Mouse (Mus musculus): ENCODE data around the gene Dzip3.
A peak's percentile ranks its signal among the peaks of the same experiment; 100 is the strongest.

Gene Dzip3

DNA sequence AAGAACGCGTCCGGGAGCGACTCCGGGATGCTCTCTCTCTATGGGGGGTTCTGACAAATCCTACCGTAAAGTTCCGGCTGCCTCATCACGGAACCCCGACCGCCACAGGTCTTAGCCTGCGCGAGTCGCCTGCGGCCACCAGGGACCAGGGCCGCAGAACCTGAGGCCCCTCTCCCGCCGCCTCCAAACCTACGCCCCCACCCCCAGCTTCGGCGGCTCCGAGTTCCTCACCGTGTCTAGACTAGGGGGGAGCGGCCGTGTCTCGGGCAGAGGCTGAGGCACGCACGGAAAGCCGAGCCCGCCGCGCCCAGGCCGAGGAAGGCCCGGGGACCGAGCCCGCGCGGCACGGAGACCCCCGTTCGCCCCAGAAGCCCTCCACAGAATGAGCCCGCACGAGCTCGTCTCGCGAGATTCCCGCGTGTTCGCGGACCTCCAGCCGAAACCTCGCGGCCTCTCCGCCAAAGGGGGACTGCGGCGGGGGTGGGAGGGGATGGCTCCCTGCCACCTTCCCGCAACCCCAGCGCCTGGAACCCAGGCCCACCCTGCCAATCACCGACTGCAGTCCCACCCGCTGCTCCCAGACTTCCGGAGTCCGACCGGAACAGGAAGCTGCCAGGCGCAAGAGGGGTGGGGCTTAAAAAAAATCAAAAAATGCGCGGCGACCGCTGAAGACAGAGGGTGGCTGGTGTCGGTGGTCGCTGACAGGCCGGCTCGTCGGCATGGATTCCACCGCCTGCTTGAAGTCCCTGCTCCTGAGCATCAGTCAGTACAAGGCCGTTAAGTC, at the start of gene Dzip3, which contains the start of gene Cip2a:
TSS of gene Dzip3 (minus strand) at position 607 of the 784 bp plus-strand sequence.
TSS of gene Cip2a (plus strand) at position 627 of the 784 bp plus-strand sequence.
- DNase-seq (ENCODE audit: low spot score) = peak; percentile 94

DNA sequence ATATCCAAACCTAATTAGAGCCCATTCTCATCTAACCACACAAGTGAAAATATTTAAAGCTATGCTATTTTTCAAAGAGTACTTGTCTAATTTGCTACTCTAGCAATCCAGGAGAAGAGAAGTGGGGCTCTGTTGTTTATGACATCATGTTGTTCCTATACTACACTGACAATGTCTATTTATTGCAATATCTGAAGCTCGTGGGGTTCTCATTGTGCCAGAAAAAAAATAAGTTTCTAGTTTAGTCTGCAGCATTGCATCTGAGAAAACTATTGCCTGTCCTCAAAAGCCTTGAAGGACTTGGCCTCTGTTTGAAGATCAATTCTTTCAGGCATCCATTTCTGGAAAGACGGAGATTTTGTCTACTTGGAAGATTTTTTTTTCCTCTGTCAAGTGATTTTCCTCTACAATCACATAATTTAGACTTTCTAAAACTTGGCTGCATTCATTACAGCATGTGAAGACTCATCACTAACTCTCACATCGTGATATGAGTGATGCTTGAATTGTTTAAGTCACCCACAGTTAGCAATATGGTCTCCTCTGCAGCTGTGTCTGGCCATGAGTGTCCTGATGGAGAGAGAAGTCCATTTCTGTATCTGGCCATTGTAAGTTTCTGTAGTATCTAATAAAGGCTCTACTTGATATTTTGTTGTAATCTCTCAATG, 46.7 kb upstream of the Dzip3 start:
- DNase-seq (ENCODE audit: low spot score) = no peak

GRCm38 (mm10) chr16:49037771-49038170, 43.8 kb upstream of the Dzip3 start:
- DNase-seq (ENCODE audit: low spot score) = no peak

- no peak for DNase-seq (ENCODE audit: low spot score)
These were observed 41.9 kb upstream of the Dzip3 start for GRCm38 (mm10) chr16:49035852-49036251.

DNA sequence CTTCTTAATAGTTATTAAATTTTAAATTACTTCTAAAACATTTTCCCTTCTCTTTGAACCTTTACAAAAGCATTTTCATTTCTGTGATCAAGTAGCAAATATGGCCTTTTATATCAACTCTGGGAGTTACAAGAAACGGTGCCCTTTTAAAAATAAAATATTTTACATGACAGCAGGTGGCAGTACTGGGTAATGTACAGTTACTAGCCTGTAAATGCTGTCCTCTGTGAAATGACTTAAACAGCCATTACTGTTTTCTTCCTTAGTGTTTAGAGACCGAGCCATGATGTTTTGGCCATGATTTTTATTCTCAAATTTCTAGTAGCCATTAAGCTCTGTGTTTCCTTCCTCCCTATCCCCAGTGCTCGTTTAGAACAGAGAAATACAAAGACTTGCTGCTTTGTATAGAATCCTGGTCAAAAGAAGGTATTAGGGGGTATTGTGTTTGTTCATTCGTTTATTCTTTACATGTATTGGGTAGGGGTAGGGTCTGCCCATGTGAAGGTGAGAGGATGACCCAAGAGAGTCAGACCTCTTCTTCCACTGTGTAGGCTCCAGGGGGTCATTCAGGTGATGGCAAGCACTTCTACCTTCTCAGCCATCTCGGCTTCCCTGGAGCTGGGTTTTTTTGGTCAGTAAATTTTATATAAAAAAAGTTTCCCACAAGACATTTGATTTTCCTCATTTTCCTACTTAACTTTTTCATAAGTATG, 22.8 kb upstream of the Dzip3 start:
- peak; percentile 28 for DNase-seq (ENCODE audit: low spot score)

GRCm38 (mm10) chr16:49004151-49004550, 10.2 kb upstream of the Dzip3 start:
- DNase-seq (ENCODE audit: low spot score) = no peak

DNA sequence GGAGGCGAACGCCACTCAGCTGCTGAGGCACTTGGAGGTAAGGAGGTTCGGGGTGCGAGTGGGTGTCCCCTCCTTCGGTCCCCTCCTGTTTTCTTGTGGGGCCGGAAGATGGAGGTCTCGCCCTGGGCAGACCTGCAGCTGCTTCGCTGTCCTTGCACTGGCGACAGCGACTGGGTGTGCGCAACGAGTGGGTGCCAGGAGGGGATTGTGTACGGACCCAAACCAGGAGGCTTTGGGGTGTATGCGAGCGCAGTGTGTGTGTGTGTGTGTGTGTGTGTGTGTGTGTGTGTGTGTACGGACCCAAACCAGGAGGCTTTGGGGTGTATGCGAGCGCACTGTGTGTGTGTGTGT, 353 bp upstream of the Dzip3 start:
- no peak for DNase-seq (ENCODE audit: low spot score)

- DNase-seq (ENCODE audit: low spot score) = no peak
These were observed 770 bp downstream of the Dzip3 start for GRCm38 (mm10) chr16:48993231-48993558.

- peak; percentile 28 for DNase-seq (ENCODE audit: low spot score)
These were observed 1.3 kb downstream of the Dzip3 start for GRCm38 (mm10) chr16:48992437-48993230.

DNA sequence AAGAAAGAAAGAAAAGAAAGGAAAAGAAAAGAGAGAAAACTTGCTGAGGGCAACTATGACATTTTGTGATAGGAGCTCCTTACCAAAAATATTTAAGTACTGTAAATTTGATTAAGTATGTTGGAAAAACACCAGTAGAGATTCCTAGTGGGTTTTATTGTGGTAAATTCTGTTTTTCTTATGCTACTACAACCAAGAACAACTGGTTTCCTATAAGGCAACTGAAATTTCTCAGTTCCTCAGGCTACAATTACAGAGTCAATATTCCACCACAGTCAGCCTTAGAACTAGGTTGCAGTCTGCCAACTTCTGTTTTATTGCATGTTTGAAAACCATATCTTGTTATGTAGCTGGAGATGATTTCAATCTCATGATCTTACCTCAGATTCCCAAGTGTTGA, 4.3 kb downstream of the Dzip3 start:
- no peak for DNase-seq (ENCODE audit: low spot score)

GRCm38 (mm10) chr16:48985034-48985627, 8.8 kb downstream of the Dzip3 start:
- no peak for DNase-seq (ENCODE audit: low spot score)

DNA sequence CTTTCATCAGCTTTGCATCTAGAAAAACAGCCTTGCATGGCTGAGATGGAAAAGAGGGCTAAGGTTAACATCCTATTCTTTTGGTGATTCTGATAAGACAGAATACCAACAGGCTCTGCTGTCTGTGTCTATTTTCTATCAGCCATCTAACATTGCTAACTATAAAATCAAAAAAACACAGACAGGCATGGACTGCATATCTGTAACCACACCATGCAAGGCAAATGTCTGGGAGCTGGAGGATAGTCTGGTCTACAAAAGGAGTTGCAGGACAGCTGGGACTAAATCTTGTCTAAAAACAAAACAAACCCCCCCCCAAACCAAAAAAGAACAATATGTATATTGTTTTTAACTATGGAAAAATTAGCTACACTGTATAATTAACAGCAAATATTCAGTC, 14.0 kb downstream of the Dzip3 start:
- DNase-seq (ENCODE audit: low spot score) = no peak

DNA sequence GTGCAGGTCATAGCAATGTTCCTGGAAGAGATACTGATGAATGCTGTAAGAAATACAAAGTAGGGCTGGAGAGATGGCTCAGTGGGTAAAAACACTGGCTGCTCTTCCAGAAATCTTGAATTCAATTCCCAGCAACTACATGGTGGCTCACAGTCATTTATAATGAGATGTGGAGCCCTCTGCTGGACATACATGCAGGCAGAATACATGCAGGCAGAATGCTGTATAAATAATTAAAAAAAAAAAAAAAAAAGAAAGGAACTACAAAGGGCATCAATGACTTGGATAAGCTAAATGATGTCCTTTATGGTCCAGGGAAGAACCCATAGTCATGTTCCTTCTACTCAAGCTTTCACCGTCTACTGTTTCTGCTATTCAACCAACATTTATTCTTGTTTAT, 20.4 kb downstream of the Dzip3 start:
- DNase-seq (ENCODE audit: low spot score) = no peak

DNA sequence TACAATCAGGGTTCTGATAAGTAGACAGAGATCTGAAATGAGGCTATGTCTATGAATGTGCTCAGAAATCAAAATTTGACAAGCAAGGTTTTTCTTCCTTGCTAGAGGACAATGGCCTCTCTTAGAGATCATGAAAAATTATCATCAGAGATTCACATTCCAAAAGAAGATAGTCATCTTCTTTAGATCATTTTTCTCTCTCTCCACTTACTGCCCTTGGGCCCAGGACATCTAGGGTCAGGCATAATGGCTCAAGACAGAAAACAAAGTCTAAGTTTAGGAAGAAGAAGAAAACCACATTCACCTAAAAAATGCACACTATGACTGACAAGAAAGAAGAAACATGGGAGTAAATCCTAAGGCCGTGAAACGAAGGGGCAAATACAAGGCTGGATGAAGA, 21.0 kb downstream of the Dzip3 start:
- no peak for DNase-seq (ENCODE audit: low spot score)

- peak; percentile 14 for DNase-seq (ENCODE audit: low spot score)
These were observed 52.2 kb downstream of the Dzip3 start for GRCm38 (mm10) chr16:48941805-48942204.

- no peak for DNase-seq (ENCODE audit: low spot score)
These were observed 70.2 kb downstream of the Dzip3 start for GRCm38 (mm10) chr16:48923724-48924123.

- DNase-seq (ENCODE audit: low spot score) = no peak
These were observed 80.8 kb downstream of the Dzip3 start for GRCm38 (mm10) chr16:48913206-48913605.

- DNase-seq (ENCODE audit: low spot score) = no peak
These were observed 82.8 kb downstream of the Dzip3 start for GRCm38 (mm10) chr16:48911184-48911583.

- no peak for DNase-seq (ENCODE audit: low spot score)
These were observed 94.1 kb downstream of the Dzip3 start for GRCm38 (mm10) chr16:48899868-48900267.

GRCm38 (mm10) chr16:48890733-48891132, 103.2 kb downstream of the Dzip3 start:
- peak; percentile 12 for DNase-seq (ENCODE audit: low spot score)

All from MN1 (cell line).